Mouse (Mus musculus): ENCODE measurements around the gene Lipm. TPM values are rescaled to one million over a fixed set of nuclear protein-coding genes. Genes with fewer than 3 reads are reported as not detected.

Gene Lipm
- polyA plus RNA-seq (2014; fragmentation: Nextera tagmentation; extraction: Ambion mirVana): not detected in 2 replicates

GRCm38 (mm10) chr19:34100633-34101032 is at the start of gene Lipm:
Gene Lipm (plus strand): TSS chr19:34100933.
- Histone ChIP-seq H3K27me3 (ENCODE audit: control insufficient read depth, insufficient read depth, low read length) (no peaks in the 10 kb centered on the region), H3K9ac (no peak within 1 kb of the TSS), H3K4me1 (replicated peaks; ENCODE audit: control insufficient read depth, insufficient read depth, low read length) (no peaks in the 10 kb centered on the region), H3K4me3 (replicated peaks; ENCODE audit: low read length) (no peak within 1 kb of the TSS), H3K27ac (no peak within 1 kb of the TSS), H3K36me3 (replicated peaks; ENCODE audit: control insufficient read depth, insufficient read depth) (no peaks in the 10 kb centered on the region), H3K9me3 (ENCODE audit: control insufficient read depth, low read length) (no peaks in the 10 kb centered on the region), H3K4me2 (replicated peaks) (no peak within 1 kb of the TSS)
- no peak for ATAC-seq (ENCODE audit: low FRiP score)
- no peak for DNase-seq (ENCODE audit: low spot score)
- WGBS: 91% methylated on average over 4 of the region's 4 CpGs

- Histone ChIP-seq H3K9ac (no peak overlapping the region), H3K27me3 (ENCODE audit: control insufficient read depth, insufficient read depth, low read length) (no peaks in the 10 kb centered on the region), H3K27ac (no peak overlapping the region), H3K4me3 (replicated peaks; ENCODE audit: low read length) (no peak overlapping the region), H3K4me2 (replicated peaks) (no peak overlapping the region), H3K36me3 (replicated peaks; ENCODE audit: control insufficient read depth, insufficient read depth) (no peaks in the 10 kb centered on the region), H3K4me1 (replicated peaks; ENCODE audit: control insufficient read depth, insufficient read depth, low read length) (no peaks in the 10 kb centered on the region), H3K9me3 (ENCODE audit: control insufficient read depth, low read length) (no peaks in the 10 kb centered on the region)
- WGBS: 79% methylated on average over 3 of the region's 3 CpGs
- DNase-seq (ENCODE audit: low spot score) (no peak), ATAC-seq (ENCODE audit: low FRiP score) (no peak)
Measured at GRCm38 (mm10) chr19:34051502-34051901, 49.2 kb upstream of the Lipm start.

- Histone ChIP-seq H3K27me3 (ENCODE audit: control insufficient read depth, insufficient read depth, low read length) (no peaks in the 10 kb centered on the region), H3K4me3 (replicated peaks; ENCODE audit: low read length) (no peak overlapping the region), H3K36me3 (replicated peaks; ENCODE audit: control insufficient read depth, insufficient read depth) (no peaks in the 10 kb centered on the region), H3K9me3 (ENCODE audit: control insufficient read depth, low read length) (no peaks in the 10 kb centered on the region), H3K9ac (no peak overlapping the region), H3K27ac (no peak overlapping the region), H3K4me2 (replicated peaks) (no peak overlapping the region), H3K4me1 (replicated peaks; ENCODE audit: control insufficient read depth, insufficient read depth, low read length) (no peaks in the 10 kb centered on the region)
- DNase-seq (ENCODE audit: low spot score) (no peak), ATAC-seq (ENCODE audit: low FRiP score) (no peak)
- WGBS: 56% methylated on average over 1 of the region's 1 CpGs
Measured at GRCm38 (mm10) chr19:34063547-34063946, 37.2 kb upstream of the Lipm start.

- Histone ChIP-seq H3K27me3 (ENCODE audit: control insufficient read depth, insufficient read depth, low read length) (no peaks in the 10 kb centered on the region), H3K4me3 (replicated peaks; ENCODE audit: low read length) (no peak overlapping the region), H3K4me2 (replicated peaks) (no peak overlapping the region), H3K9ac (no peak overlapping the region), H3K9me3 (ENCODE audit: control insufficient read depth, low read length) (no peaks in the 10 kb centered on the region), H3K36me3 (replicated peaks; ENCODE audit: control insufficient read depth, insufficient read depth) (no peaks in the 10 kb centered on the region), H3K27ac (no peak overlapping the region), H3K4me1 (replicated peaks; ENCODE audit: control insufficient read depth, insufficient read depth, low read length) (no peaks in the 10 kb centered on the region)
- DNase-seq (ENCODE audit: low spot score) (no peak), ATAC-seq (ENCODE audit: low FRiP score) (no peak)
- WGBS: 95% methylated on average over 4 of the region's 4 CpGs
Measured at GRCm38 (mm10) chr19:34064059-34064458, 36.7 kb upstream of the Lipm start.

- H3K36me3 ChIP-seq (replicated peaks; ENCODE audit: control insufficient read depth, insufficient read depth): no peaks in the 10 kb centered on the region
- no peak within 1 kb of the TSS for H3K27ac ChIP-seq
- WGBS: 92% methylated on average over 9 of the region's 9 CpGs
- no peak within 1 kb of the TSS for H3K4me2 ChIP-seq (replicated peaks)
- H3K9me3 ChIP-seq (ENCODE audit: control insufficient read depth, low read length): no peaks in the 10 kb centered on the region
- no peaks in the 10 kb centered on the region for H3K4me1 ChIP-seq (replicated peaks; ENCODE audit: control insufficient read depth, insufficient read depth, low read length)
- H3K4me3 ChIP-seq (replicated peaks; ENCODE audit: low read length): no peak within 1 kb of the TSS
- no peak within 1 kb of the TSS for H3K9ac ChIP-seq
- H3K27me3 ChIP-seq (ENCODE audit: control insufficient read depth, insufficient read depth, low read length): no peaks in the 10 kb centered on the region
- DNase-seq (ENCODE audit: low spot score): no peak
- no peak for ATAC-seq (ENCODE audit: low FRiP score)
Measured at GRCm38 (mm10) chr19:34066779-34067472, 33.8 kb upstream of the Lipm start, which contains the start of gene Lipn. Gene Lipn (plus strand): TSS chr19:34067358.

GRCm38 (mm10) chr19:34074239-34074638 is 26.5 kb upstream of the Lipm start:
- H3K4me2 ChIP-seq (replicated peaks): no peak overlapping the region
- no peak for DNase-seq (ENCODE audit: low spot score)
- no peak overlapping the region for H3K9ac ChIP-seq
- H3K4me3 ChIP-seq (replicated peaks; ENCODE audit: low read length): no peak overlapping the region
- no peaks in the 10 kb centered on the region for H3K4me1 ChIP-seq (replicated peaks; ENCODE audit: control insufficient read depth, insufficient read depth, low read length)
- no peak for ATAC-seq (ENCODE audit: low FRiP score)
- no peak overlapping the region for H3K27ac ChIP-seq
- no peaks in the 10 kb centered on the region for H3K27me3 ChIP-seq (ENCODE audit: control insufficient read depth, insufficient read depth, low read length)
- H3K36me3 ChIP-seq (replicated peaks; ENCODE audit: control insufficient read depth, insufficient read depth): no peaks in the 10 kb centered on the region
- H3K9me3 ChIP-seq (ENCODE audit: control insufficient read depth, low read length): no peaks in the 10 kb centered on the region

- Histone ChIP-seq H3K9me3 (ENCODE audit: control insufficient read depth, low read length) (no peaks in the 10 kb centered on the region), H3K27ac (no peak overlapping the region), H3K4me1 (replicated peaks; ENCODE audit: control insufficient read depth, insufficient read depth, low read length) (no peaks in the 10 kb centered on the region), H3K4me2 (replicated peaks) (no peak overlapping the region), H3K27me3 (ENCODE audit: control insufficient read depth, insufficient read depth, low read length) (no peaks in the 10 kb centered on the region), H3K9ac (no peak overlapping the region), H3K4me3 (replicated peaks; ENCODE audit: low read length) (no peak overlapping the region), H3K36me3 (replicated peaks; ENCODE audit: control insufficient read depth, insufficient read depth) (no peaks in the 10 kb centered on the region)
- 88% methylated on average over 2 of the region's 2 CpGs for WGBS
- no peak for ATAC-seq (ENCODE audit: low FRiP score)
- DNase-seq (ENCODE audit: low spot score): no peak
Measured at GRCm38 (mm10) chr19:34078130-34078529, 22.6 kb upstream of the Lipm start.

- H3K27ac ChIP-seq: no peak overlapping the region
- H3K36me3 ChIP-seq (replicated peaks; ENCODE audit: control insufficient read depth, insufficient read depth): no peaks in the 10 kb centered on the region
- H3K4me1 ChIP-seq (replicated peaks; ENCODE audit: control insufficient read depth, insufficient read depth, low read length): no peaks in the 10 kb centered on the region
- DNase-seq (ENCODE audit: low spot score) (no peak), ATAC-seq (ENCODE audit: low FRiP score) (no peak)
- no peak overlapping the region for H3K4me3 ChIP-seq (replicated peaks; ENCODE audit: low read length)
- 86% methylated on average over 3 of the region's 3 CpGs for WGBS
- H3K27me3 ChIP-seq (ENCODE audit: control insufficient read depth, insufficient read depth, low read length): no peaks in the 10 kb centered on the region
- H3K4me2 ChIP-seq (replicated peaks): no peak overlapping the region
- no peaks in the 10 kb centered on the region for H3K9me3 ChIP-seq (ENCODE audit: control insufficient read depth, low read length)
- H3K9ac ChIP-seq: no peak overlapping the region
Measured at GRCm38 (mm10) chr19:34089011-34089680, 11.6 kb upstream of the Lipm start.

GRCm38 (mm10) chr19:34095381-34095780 is 5.4 kb upstream of the Lipm start:
- WGBS: 91% methylated on average over 5 of the region's 5 CpGs
- H3K9me3 ChIP-seq (ENCODE audit: control insufficient read depth, low read length): no peaks in the 10 kb centered on the region
- no peaks in the 10 kb centered on the region for H3K27me3 ChIP-seq (ENCODE audit: control insufficient read depth, insufficient read depth, low read length)
- ATAC-seq (ENCODE audit: low FRiP score) (no peak), DNase-seq (ENCODE audit: low spot score) (no peak)
- H3K4me1 ChIP-seq (replicated peaks; ENCODE audit: control insufficient read depth, insufficient read depth, low read length): no peaks in the 10 kb centered on the region
- H3K4me3 ChIP-seq (replicated peaks; ENCODE audit: low read length): no peak overlapping the region
- no peak overlapping the region for H3K9ac ChIP-seq
- H3K4me2 ChIP-seq (replicated peaks): no peak overlapping the region
- no peaks in the 10 kb centered on the region for H3K36me3 ChIP-seq (replicated peaks; ENCODE audit: control insufficient read depth, insufficient read depth)
- no peak overlapping the region for H3K27ac ChIP-seq

Data from hindbrain, embryonic 14.5 days (tissue).